Mouse (Mus musculus): Measurements from ENCODE around the gene Pcbp2. TPM values are rescaled to one million over a fixed set of nuclear protein-coding genes. Genes with fewer than 3 reads are reported as not detected.

Gene Pcbp2
- polyA plus RNA-seq (2015; fragmentation: Nextera tagmentation; extraction: Ambion mirVana): 154 and 157 TPM in 2 replicates

DNA sequence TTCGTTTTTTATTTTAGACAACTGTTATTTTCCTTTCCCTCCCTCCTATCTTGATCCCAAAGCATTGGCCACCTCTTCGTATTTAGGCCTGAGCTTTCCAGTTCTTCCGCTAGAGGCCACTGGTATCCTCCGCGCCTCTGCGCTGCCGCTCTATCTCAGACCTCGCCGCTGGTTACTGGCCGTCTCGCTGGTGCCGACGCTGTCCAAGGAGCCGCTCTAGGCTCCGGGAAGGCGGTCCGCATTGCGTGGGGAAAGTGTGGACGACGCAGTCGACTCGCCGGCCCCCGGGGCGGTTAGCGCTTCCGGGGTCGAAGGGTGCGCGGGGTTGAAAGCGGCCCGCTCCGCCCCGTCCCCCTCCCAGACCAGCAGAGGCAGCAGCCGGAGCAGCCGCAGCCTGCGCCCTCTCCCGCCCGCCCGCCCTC is at the start of gene Pcbp2:
Gene Pcbp2 (plus strand): TSS at position 357 of the 422 bp plus-strand sequence.
- WGBS: under 1% methylated on average over 34 of the region's 40 CpGs
- peaks cover 10% of the 10 kb centered on the region; the same call in 1 of the 2 replicates for H3K36me3 ChIP-seq (ENCODE audit: insufficient read depth, low read length)
- H3K4me1 ChIP-seq (ENCODE audit: insufficient read depth, low read depth, low read length): peaks cover 3% of the 10 kb centered on the region; the same call in 1 of the 2 replicates
- H3K9me3 ChIP-seq (ENCODE audit: low read length): no peaks in the 10 kb centered on the region
- no peaks in the 10 kb centered on the region for H3K27me3 ChIP-seq (replicated peaks; ENCODE audit: insufficient read depth, low read length)
- peak within 1 kb of the TSS; percentile 97 for H3K27ac ChIP-seq (ENCODE audit: low read length)
- ATAC-seq (peak; percentile 99), DNase-seq (ENCODE audit: low spot score) (peak; percentile 99)
- peak; percentile 89 for TF ChIP-seq CTCF (IDR thresholded peaks at IDR 0.05)
- TF ChIP-seq EP300 (IDR thresholded peaks at IDR 0.05): no peak
- peak within 1 kb of the TSS; percentile 48 for H3K4me2 ChIP-seq (replicated peaks; ENCODE audit: low read depth, low read length)
- H3K9ac ChIP-seq (replicated peaks; ENCODE audit: low read depth): peak within 1 kb of the TSS; percentile 97
- H3K4me3 ChIP-seq (ENCODE audit: low read depth, low read length): peak within 1 kb of the TSS; percentile 86

DNA sequence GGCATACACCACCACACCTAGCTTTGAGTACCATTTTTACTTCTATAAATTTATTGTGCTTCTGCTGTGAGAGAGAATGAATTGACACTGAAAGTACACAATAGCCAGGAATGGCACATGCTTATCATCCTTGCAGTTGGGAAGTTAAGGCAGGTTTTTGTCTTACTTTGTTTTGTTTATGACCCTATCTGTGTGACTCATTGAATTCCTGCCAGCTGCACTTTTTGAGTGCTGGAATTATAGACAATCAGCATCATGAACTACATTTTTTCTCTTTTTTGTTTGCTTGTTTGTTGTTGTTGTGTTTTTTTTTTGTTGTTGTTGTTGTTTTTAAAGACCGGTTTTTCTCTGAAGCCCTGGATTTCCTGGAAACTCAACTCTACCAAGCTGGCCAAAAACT is 49.4 kb upstream of the Pcbp2 start:
- Histone ChIP-seq H3K36me3 (ENCODE audit: insufficient read depth, low read length) (no peaks in the 10 kb centered on the region), H3K27ac (ENCODE audit: low read length) (no peak overlapping the region), H3K4me2 (replicated peaks; ENCODE audit: low read depth, low read length) (no peak overlapping the region), H3K27me3 (replicated peaks; ENCODE audit: insufficient read depth, low read length) (no peaks in the 10 kb centered on the region), H3K9me3 (ENCODE audit: low read length) (no peaks in the 10 kb centered on the region), H3K4me1 (ENCODE audit: insufficient read depth, low read depth, low read length) (no peaks in the 10 kb centered on the region), H3K4me3 (ENCODE audit: low read depth, low read length) (no peak overlapping the region), H3K9ac (replicated peaks; ENCODE audit: low read depth) (no peak overlapping the region)
- no peak for ATAC-seq
- no peak for TF ChIP-seq CTCF (IDR thresholded peaks at IDR 0.05)
- TF ChIP-seq EP300 (IDR thresholded peaks at IDR 0.05): no peak
- DNase-seq (ENCODE audit: low spot score): no peak
- 29% methylated on average over 1 of the region's 1 CpGs for WGBS

GRCm38 (mm10) chr15:102421437-102421836 is 48.9 kb upstream of the Pcbp2 start:
- peak; percentile 87 for DNase-seq (ENCODE audit: low spot score)
- no peak overlapping the region for H3K27ac ChIP-seq (ENCODE audit: low read length)
- H3K36me3 ChIP-seq (ENCODE audit: insufficient read depth, low read length): no peaks in the 10 kb centered on the region
- no peaks in the 10 kb centered on the region for H3K4me1 ChIP-seq (ENCODE audit: insufficient read depth, low read depth, low read length)
- no peak overlapping the region for H3K4me3 ChIP-seq (ENCODE audit: low read depth, low read length)
- H3K27me3 ChIP-seq (replicated peaks; ENCODE audit: insufficient read depth, low read length): no peaks in the 10 kb centered on the region
- H3K9ac ChIP-seq (replicated peaks; ENCODE audit: low read depth): no peak overlapping the region
- no peaks in the 10 kb centered on the region for H3K9me3 ChIP-seq (ENCODE audit: low read length)
- no peak for ATAC-seq
- 51% methylated on average over 3 of the region's 3 CpGs for WGBS
- H3K4me2 ChIP-seq (replicated peaks; ENCODE audit: low read depth, low read length): no peak overlapping the region
- TF ChIP-seq EP300 (IDR thresholded peaks at IDR 0.05) (no peak), CTCF (IDR thresholded peaks at IDR 0.05) (peak; percentile 74)

DNA sequence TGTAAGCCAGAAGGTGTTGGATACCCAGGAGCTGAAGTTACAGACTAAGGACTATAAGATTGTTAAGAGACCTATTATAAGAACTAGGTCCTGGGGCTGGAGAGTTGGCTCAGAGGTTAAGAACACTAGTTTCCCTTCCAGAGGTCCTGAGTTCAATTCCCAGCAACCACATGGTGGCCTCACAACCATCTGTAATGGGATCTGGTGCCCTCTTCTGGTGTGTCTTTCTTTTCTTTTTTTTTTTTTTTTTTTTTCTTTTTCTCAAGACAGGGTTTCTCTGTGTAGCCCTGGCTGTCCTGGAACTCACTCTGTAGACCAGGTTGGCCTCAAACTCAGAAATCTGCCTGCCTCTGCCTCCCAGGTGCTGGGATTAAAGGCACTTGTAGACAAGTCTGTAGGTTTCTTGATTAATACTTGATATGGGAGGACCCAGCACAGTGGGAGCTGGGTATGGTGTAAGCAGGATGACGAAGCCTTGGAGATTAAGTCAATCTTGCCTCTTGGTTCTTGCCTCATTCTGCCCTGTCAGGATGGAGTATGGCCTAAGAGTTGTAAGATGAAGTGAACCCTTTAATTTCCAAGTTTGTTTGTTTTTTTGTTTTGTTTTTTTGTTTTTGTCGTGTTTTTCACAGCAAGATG is 46.6 kb upstream of the Pcbp2 start:
- TF ChIP-seq EP300 (IDR thresholded peaks at IDR 0.05): no peak
- 0 out of 2 replicates have a peak, but pooled peaks have one; percentile 6 for TF ChIP-seq CTCF (IDR thresholded peaks at IDR 0.05)
- Histone ChIP-seq H3K9ac (replicated peaks; ENCODE audit: low read depth) (no peak overlapping the region), H3K4me2 (replicated peaks; ENCODE audit: low read depth, low read length) (no peak overlapping the region), H3K36me3 (ENCODE audit: insufficient read depth, low read length) (no peaks in the 10 kb centered on the region), H3K27ac (ENCODE audit: low read length) (no peak overlapping the region), H3K27me3 (replicated peaks; ENCODE audit: insufficient read depth, low read length) (no peaks in the 10 kb centered on the region), H3K4me1 (ENCODE audit: insufficient read depth, low read depth, low read length) (no peaks in the 10 kb centered on the region), H3K9me3 (ENCODE audit: low read length) (no peaks in the 10 kb centered on the region), H3K4me3 (ENCODE audit: low read depth, low read length) (no peak overlapping the region)
- WGBS: 93% methylated on average over 2 of the region's 2 CpGs
- DNase-seq (ENCODE audit: low spot score): no peak
- no peak for ATAC-seq

GRCm38 (mm10) chr15:102424657-102425056 is 45.7 kb upstream of the Pcbp2 start:
- no peak for TF ChIP-seq EP300 (IDR thresholded peaks at IDR 0.05)
- 0 out of 2 replicates have a peak, but pooled peaks have one; percentile 10 for TF ChIP-seq CTCF (IDR thresholded peaks at IDR 0.05)
- Histone ChIP-seq H3K4me2 (replicated peaks; ENCODE audit: low read depth, low read length) (no peak overlapping the region), H3K27ac (ENCODE audit: low read length) (no peak overlapping the region), H3K36me3 (ENCODE audit: insufficient read depth, low read length) (no peaks in the 10 kb centered on the region), H3K27me3 (replicated peaks; ENCODE audit: insufficient read depth, low read length) (no peaks in the 10 kb centered on the region), H3K9ac (replicated peaks; ENCODE audit: low read depth) (no peak overlapping the region), H3K9me3 (ENCODE audit: low read length) (no peaks in the 10 kb centered on the region), H3K4me3 (ENCODE audit: low read depth, low read length) (no peak overlapping the region), H3K4me1 (ENCODE audit: insufficient read depth, low read depth, low read length) (no peaks in the 10 kb centered on the region)
- no peak for DNase-seq (ENCODE audit: low spot score)
- WGBS: 61% methylated on average over 2 of the region's 2 CpGs
- ATAC-seq: no peak

DNA sequence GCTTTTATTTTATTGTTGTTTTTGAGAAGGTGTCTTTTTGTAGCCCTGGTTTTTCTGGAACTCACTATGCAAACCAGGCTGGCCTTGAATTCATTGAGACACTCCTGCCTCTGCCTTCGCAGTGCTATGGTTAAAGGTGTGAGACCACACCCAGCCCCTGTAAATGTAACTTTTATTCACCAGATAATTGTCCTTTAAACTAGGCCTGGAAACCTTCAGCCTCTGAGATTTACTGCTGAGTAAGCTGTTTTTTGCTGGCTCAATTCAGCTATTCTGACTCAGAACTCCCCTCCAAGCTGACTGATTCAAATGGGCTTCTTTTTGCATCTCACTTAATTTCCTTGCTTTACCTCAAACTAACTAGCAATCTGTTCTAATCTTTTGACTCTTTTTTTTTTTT is 43.4 kb upstream of the Pcbp2 start:
- DNase-seq (ENCODE audit: low spot score) (no peak), ATAC-seq (no peak)
- Histone ChIP-seq H3K9me3 (ENCODE audit: low read length) (no peaks in the 10 kb centered on the region), H3K4me2 (replicated peaks; ENCODE audit: low read depth, low read length) (no peak overlapping the region), H3K9ac (replicated peaks; ENCODE audit: low read depth) (no peak overlapping the region), H3K27me3 (replicated peaks; ENCODE audit: insufficient read depth, low read length) (no peaks in the 10 kb centered on the region), H3K36me3 (ENCODE audit: insufficient read depth, low read length) (peaks cover 19% of the 10 kb centered on the region), H3K4me1 (ENCODE audit: insufficient read depth, low read depth, low read length) (no peaks in the 10 kb centered on the region), H3K27ac (ENCODE audit: low read length) (no peak overlapping the region), H3K4me3 (ENCODE audit: low read depth, low read length) (no peak overlapping the region)
- 100% methylated on average over 1 of the region's 1 CpGs for WGBS
- no peak for TF ChIP-seq CTCF (IDR thresholded peaks at IDR 0.05)

Data from lung, postnatal 0 days (tissue).